Mouse (Mus musculus): ENCODE results near the gene Kank2.

GRCm38 (mm10) chr9:21847926-21848325 lies 49.4 kb upstream of the Kank2 start:
- no peak for TF ChIP-seq CTCF (IDR thresholded peaks at IDR 0.05; ENCODE audit: low read depth)
- TF ChIP-seq EP300 (optimal IDR thresholded peaks at IDR 0.05), result no peak
